Mouse (Mus musculus) embryonic facial prominence, embryonic 11.5 days (tissue): ENCODE data around the gene Morc1. TPM values are rescaled to one million over a fixed set of nuclear protein-coding genes. Genes with fewer than 3 reads are reported as not detected.

Source experiments
- ATAC-seq: fragments of 200-750 bp; cut with Nextera tagmentation; replicated peaks from 2 replicates; pipeline ENCODE4 v1.8.0; 2017; ENCODE audit warnings: low read depth; ENCODE audit not compliant: insufficient number of reproducible peaks, low FRiP score, low TSS enrichment
- DNase-seq: peaks from one replicate; pipeline ENCODE4 v3.0.0-alpha.2; 2015; ENCODE audit warnings: low spot score
- H3K27ac ChIP-seq: fragments of 300-500 bp; sonication (generic); replicated peaks from 2 replicates; pipeline ENCODE4 v1.5.1; 2014; ENCODE audit warnings: mild to moderate bottlenecking, low read depth, low read length, control low read depth
- H3K27me3 ChIP-seq: fragments of 300-500 bp; sonication (generic); 2 replicates; pipeline ENCODE4 v1.6.1; 2014; ENCODE audit warnings: mild to moderate bottlenecking, low read length, moderate library complexity, mixed read lengths; ENCODE audit not compliant: control insufficient read depth, insufficient read depth
- H3K36me3 ChIP-seq: fragments of 300-500 bp; sonication (generic); replicated peaks from 2 replicates; pipeline ENCODE4 v1.6.1; 2014; ENCODE audit warnings: low read depth, mild to moderate bottlenecking, low read length, moderate library complexity, mixed read lengths; ENCODE audit not compliant: control insufficient read depth, insufficient read depth
- H3K4me1 ChIP-seq: fragments of 300-500 bp; sonication (generic); 2 replicates; pipeline ENCODE4 v1.6.1; 2014; ENCODE audit warnings: low read length, mixed read lengths; ENCODE audit not compliant: control insufficient read depth, insufficient read depth
- H3K4me2 ChIP-seq: fragments of 300-500 bp; sonication (generic); 2 replicates; pipeline ENCODE4 v1.6.1; 2014; ENCODE audit warnings: low read depth, mild to moderate bottlenecking, control low read depth, low read length, moderate library complexity
- H3K4me3 ChIP-seq: fragments of 300-500 bp; sonication (generic); 2 replicates; pipeline ENCODE4 v1.5.1; 2014; ENCODE audit warnings: low read depth, low read length, control low read depth
- H3K9ac ChIP-seq: fragments of 300-500 bp; sonication (generic); replicated peaks from 2 replicates; pipeline ENCODE4 v1.6.1; 2014; ENCODE audit warnings: mild to moderate bottlenecking, control low read depth, low read length
- H3K9me3 ChIP-seq: fragments of 300-500 bp; sonication (generic); replicated peaks from 2 replicates; pipeline ENCODE4 v1.6.1; 2016; ENCODE audit warnings: mild to moderate bottlenecking, low read length, inconsistent platforms, mixed read lengths; ENCODE audit not compliant: control insufficient read depth
- WGBS: fragments of 180-500 bp; shearing (Covaris S2); extraction: QIAGEN DNeasy Blood & Tissue Kit; methylation state at CpG from one replicate; pipeline ENCODE4 v1.1.7; 2014; 5-methylcytosine and 5-hydroxymethylcytosine counted together
- polyA plus RNA-seq: library from polyadenylated mRNA; unstranded; fragments of >200 nt; fragmentation: Nextera tagmentation; extraction: Ambion mirVana; gene quantifications from 2 replicates; pipeline ENCODE4 v1.2.1, GENCODE M21; 2014

Morc1 gene
- polyA plus RNA-seq, 1 experiment from 2014 or later = not detected

GRCm38 (mm10) chr16:48646246-48646645 is 215.2 kb downstream of the Morc1 start:
- Histone ChIP-seq H3K4me1 (no peaks in the 10 kb centered on the region), H3K4me3 (no peak overlapping the region), H3K4me2 (no peak overlapping the region), H3K27me3 (no peaks in the 10 kb centered on the region), H3K27ac (no peak overlapping the region), H3K9me3 (no peaks in the 10 kb centered on the region), H3K9ac (no peak overlapping the region), H3K36me3 (no peaks in the 10 kb centered on the region)
- no peak for ATAC-seq
- 71% methylated on average over 2 of the region's 2 CpGs for WGBS
- no peak for DNase-seq

- DNase-seq (no peak), ATAC-seq (no peak)
- Histone ChIP-seq H3K4me1 (no peaks in the 10 kb centered on the region), H3K4me2 (no peak overlapping the region), H3K27ac (no peak overlapping the region), H3K36me3 (no peaks in the 10 kb centered on the region), H3K27me3 (no peaks in the 10 kb centered on the region), H3K9me3 (no peaks in the 10 kb centered on the region), H3K9ac (no peak overlapping the region), H3K4me3 (no peak overlapping the region)
- WGBS = 60% methylated on average over 5 of the region's 5 CpGs
Measured at GRCm38 (mm10) chr16:48671696-48672095, 240.7 kb downstream of the Morc1 start.

GRCm38 (mm10) chr16:48672664-48673063 is 241.6 kb downstream of the Morc1 start:
- no peaks in the 10 kb centered on the region for H3K36me3 ChIP-seq
- no peak for DNase-seq
- no peak overlapping the region for H3K4me3 ChIP-seq
- H3K9ac ChIP-seq = no peak overlapping the region
- ATAC-seq = no peak
- H3K27ac ChIP-seq = no peak overlapping the region
- H3K9me3 ChIP-seq = no peaks in the 10 kb centered on the region
- no peak overlapping the region for H3K4me2 ChIP-seq
- no peaks in the 10 kb centered on the region for H3K27me3 ChIP-seq
- 84% methylated on average over 3 of the region's 3 CpGs for WGBS
- H3K4me1 ChIP-seq = no peaks in the 10 kb centered on the region

GRCm38 (mm10) chr16:48675607-48676006 is 244.6 kb downstream of the Morc1 start:
- Histone ChIP-seq H3K9me3 (no peaks in the 10 kb centered on the region), H3K4me3 (no peak overlapping the region), H3K4me1 (no peaks in the 10 kb centered on the region), H3K27ac (no peak overlapping the region), H3K9ac (no peak overlapping the region), H3K36me3 (no peaks in the 10 kb centered on the region), H3K4me2 (no peak overlapping the region), H3K27me3 (no peaks in the 10 kb centered on the region)
- ATAC-seq (peak; percentile 75; the same call in 1 of the 2 replicates), DNase-seq (peak; percentile 85)
- 15% methylated on average over 10 of the region's 10 CpGs for WGBS

- Histone ChIP-seq H3K27me3 (no peaks in the 10 kb centered on the region), H3K4me3 (no peak overlapping the region), H3K4me2 (no peak overlapping the region), H3K9ac (no peak overlapping the region), H3K27ac (no peak overlapping the region), H3K36me3 (no peaks in the 10 kb centered on the region), H3K9me3 (no peaks in the 10 kb centered on the region), H3K4me1 (no peaks in the 10 kb centered on the region)
- DNase-seq (no peak), ATAC-seq (peak; percentile 83; the same call in 1 of the 2 replicates)
- WGBS = 75% methylated on average over 2 of the region's 2 CpGs
Measured at GRCm38 (mm10) chr16:48676205-48676604, 245.2 kb downstream of the Morc1 start.

GRCm38 (mm10) chr16:48677381-48677780 is 246.3 kb downstream of the Morc1 start:
- Histone ChIP-seq H3K4me3 (no peak overlapping the region), H3K27me3 (no peaks in the 10 kb centered on the region), H3K4me1 (no peaks in the 10 kb centered on the region), H3K4me2 (no peak overlapping the region), H3K9ac (no peak overlapping the region), H3K9me3 (no peaks in the 10 kb centered on the region), H3K36me3 (no peaks in the 10 kb centered on the region), H3K27ac (no peak overlapping the region)
- 84% methylated on average over 5 of the region's 5 CpGs for WGBS
- DNase-seq (no peak), ATAC-seq (no peak)

GRCm38 (mm10) chr16:48678029-48678428 is 247.0 kb downstream of the Morc1 start:
- Histone ChIP-seq H3K27me3 (no peaks in the 10 kb centered on the region), H3K9ac (no peak overlapping the region), H3K4me2 (no peak overlapping the region), H3K4me3 (no peak overlapping the region), H3K36me3 (no peaks in the 10 kb centered on the region), H3K27ac (no peak overlapping the region), H3K4me1 (no peaks in the 10 kb centered on the region), H3K9me3 (no peaks in the 10 kb centered on the region)
- 81% methylated on average over 1 of the region's 1 CpGs for WGBS
- no peak for DNase-seq
- no peak for ATAC-seq
